Mouse (Mus musculus): ENCODE results near the gene Traf7. TPM values are rescaled to one million over a fixed set of nuclear protein-coding genes. Genes with fewer than 3 reads are reported as not detected.

Traf7 gene
- polyA plus RNA-seq, 1 experiment from 2014 or later = 39.7 TPM

GRCm38 (mm10) chr17:24485090-24485860 is 42.5 kb downstream of the Traf7 start:
- no peak for TF ChIP-seq CTCF (IDR thresholded peaks at IDR 0.05; ENCODE audit: low read depth)
- peaks cover 27% of the 10 kb centered on the region; the same call in 1 of the 2 replicates for H3K27me3 ChIP-seq (replicated peaks; ENCODE audit: control insufficient read depth, insufficient read depth, low read length)
- WGBS = 48% methylated on average over 11 of the region's 11 CpGs
- no peak for ATAC-seq
- H3K9me3 ChIP-seq (ENCODE audit: control insufficient read depth) = no peaks in the 10 kb centered on the region
- peaks cover 6% of the 10 kb centered on the region; the same call in 1 of the 2 replicates for H3K4me1 ChIP-seq (replicated peaks; ENCODE audit: control insufficient read depth, insufficient read depth, low read length)
- H3K9ac ChIP-seq (ENCODE audit: low read depth, low read length) = no peak overlapping the region
- H3K27ac ChIP-seq (ENCODE audit: low read depth, low read length) = no peak overlapping the region
- H3K4me2 ChIP-seq (replicated peaks; ENCODE audit: low read depth) = no peak overlapping the region
- H3K36me3 ChIP-seq (ENCODE audit: control insufficient read depth, insufficient read depth) = no peaks in the 10 kb centered on the region
- H3K4me3 ChIP-seq (ENCODE audit: low read depth, low read length) = no peak overlapping the region

- Histone ChIP-seq H3K4me3 (ENCODE audit: low read depth, low read length) (no peak overlapping the region), H3K36me3 (ENCODE audit: control insufficient read depth, insufficient read depth) (no peaks in the 10 kb centered on the region), H3K27me3 (replicated peaks; ENCODE audit: control insufficient read depth, insufficient read depth, low read length) (peaks cover 13% of the 10 kb centered on the region; the same call in 1 of the 2 replicates), H3K9me3 (ENCODE audit: control insufficient read depth) (no peaks in the 10 kb centered on the region), H3K27ac (ENCODE audit: low read depth, low read length) (no peak overlapping the region), H3K4me1 (replicated peaks; ENCODE audit: control insufficient read depth, insufficient read depth, low read length) (no peaks in the 10 kb centered on the region), H3K9ac (ENCODE audit: low read depth, low read length) (no peak overlapping the region), H3K4me2 (replicated peaks; ENCODE audit: low read depth) (no peak overlapping the region)
- TF ChIP-seq CTCF (IDR thresholded peaks at IDR 0.05; ENCODE audit: low read depth) = no peak
- WGBS = 93% methylated on average over 3 of the region's 3 CpGs
- no peak for ATAC-seq
Measured at GRCm38 (mm10) chr17:24483495-24483894, 44.2 kb downstream of the Traf7 start.

DNA sequence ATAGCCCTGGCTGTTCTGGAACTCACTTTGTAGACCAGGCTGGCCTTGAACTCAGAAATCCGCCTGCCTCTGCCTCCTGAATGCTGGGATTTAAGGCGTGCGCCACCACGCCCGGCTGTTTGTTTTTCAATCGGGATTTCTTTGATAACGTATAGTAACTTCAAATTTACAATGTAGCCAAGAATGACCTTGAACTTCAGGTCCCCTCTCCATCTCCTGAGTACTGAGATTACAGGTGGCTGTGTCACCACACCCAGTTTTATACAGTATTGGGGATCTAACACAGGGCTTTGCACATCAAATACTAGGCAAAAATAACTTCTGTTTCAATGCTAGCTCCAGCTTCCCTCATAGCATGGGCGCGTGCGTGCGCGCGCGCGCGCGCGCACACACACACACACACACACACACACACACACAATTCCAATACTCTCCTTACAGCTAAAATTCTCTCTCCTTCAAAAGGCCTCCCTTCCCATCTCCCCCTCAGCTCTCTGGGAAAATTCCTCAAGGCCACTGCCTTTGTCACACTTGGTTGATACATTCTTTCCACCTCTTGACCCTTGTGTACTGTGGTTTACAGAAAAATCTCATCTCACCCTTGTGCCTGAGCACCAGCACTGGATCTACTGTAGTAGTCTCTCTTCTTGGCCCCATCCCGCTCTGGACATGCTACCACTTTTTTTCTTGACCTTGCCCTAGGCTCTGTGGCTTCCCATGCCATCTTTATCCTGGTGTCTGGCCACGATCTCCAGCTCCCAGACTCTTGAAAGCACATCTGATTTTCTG is 46.5 kb downstream of the Traf7 start:
- no peak for ATAC-seq
- no peak for TF ChIP-seq CTCF (IDR thresholded peaks at IDR 0.05; ENCODE audit: low read depth)
- WGBS = 85% methylated on average over 20 of the region's 20 CpGs
- no peak overlapping the region for H3K4me2 ChIP-seq (replicated peaks; ENCODE audit: low read depth)
- H3K4me3 ChIP-seq (ENCODE audit: low read depth, low read length) = no peak overlapping the region
- H3K36me3 ChIP-seq (ENCODE audit: control insufficient read depth, insufficient read depth) = peaks cover 16% of the 10 kb centered on the region
- no peaks in the 10 kb centered on the region for H3K27me3 ChIP-seq (replicated peaks; ENCODE audit: control insufficient read depth, insufficient read depth, low read length)
- H3K4me1 ChIP-seq (replicated peaks; ENCODE audit: control insufficient read depth, insufficient read depth, low read length) = peaks cover 8% of the 10 kb centered on the region
- H3K9ac ChIP-seq (ENCODE audit: low read depth, low read length) = no peak overlapping the region
- no peaks in the 10 kb centered on the region for H3K9me3 ChIP-seq (ENCODE audit: control insufficient read depth)
- H3K27ac ChIP-seq (ENCODE audit: low read depth, low read length) = no peak overlapping the region

DNA sequence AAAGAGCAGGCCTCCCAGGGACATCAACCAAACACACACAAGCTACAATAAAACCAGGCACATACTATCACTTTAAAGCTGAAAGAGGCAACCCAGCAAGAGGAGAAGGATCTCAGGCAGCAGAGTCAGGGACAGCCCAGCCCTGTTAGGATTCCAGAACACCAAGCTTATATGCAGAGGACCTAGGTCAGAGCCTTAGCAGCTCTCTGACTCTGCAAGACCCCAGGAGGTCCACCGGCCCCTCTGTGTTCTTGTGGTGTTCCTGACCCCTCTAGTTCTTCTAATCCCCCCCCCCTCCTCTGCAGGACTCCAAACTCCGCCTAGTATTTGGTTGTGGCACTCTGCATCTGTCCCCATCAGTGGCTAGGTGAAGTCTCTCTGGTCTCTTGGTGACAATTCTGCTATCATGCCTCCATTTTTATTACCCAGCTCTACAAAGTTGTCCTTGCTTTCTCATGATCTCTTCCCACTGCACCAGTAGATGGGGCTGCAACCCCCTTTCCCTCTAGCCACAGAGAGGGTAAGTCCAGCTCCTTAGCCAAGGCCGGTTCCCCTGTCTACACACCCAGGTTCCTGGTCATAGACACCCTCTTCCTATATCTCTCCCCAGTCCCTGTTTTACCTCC is 47.4 kb downstream of the Traf7 start:
- Histone ChIP-seq H3K4me2 (replicated peaks; ENCODE audit: low read depth) (no peak overlapping the region), H3K4me3 (ENCODE audit: low read depth, low read length) (no peak overlapping the region), H3K9ac (ENCODE audit: low read depth, low read length) (no peak overlapping the region), H3K27ac (ENCODE audit: low read depth, low read length) (no peak overlapping the region), H3K4me1 (replicated peaks; ENCODE audit: control insufficient read depth, insufficient read depth, low read length) (peaks cover 8% of the 10 kb centered on the region), H3K27me3 (replicated peaks; ENCODE audit: control insufficient read depth, insufficient read depth, low read length) (no peaks in the 10 kb centered on the region), H3K36me3 (ENCODE audit: control insufficient read depth, insufficient read depth) (peaks cover 25% of the 10 kb centered on the region), H3K9me3 (ENCODE audit: control insufficient read depth) (no peaks in the 10 kb centered on the region)
- ATAC-seq = no peak
- TF ChIP-seq CTCF (IDR thresholded peaks at IDR 0.05; ENCODE audit: low read depth) = peak; percentile 61
- WGBS = 53% methylated on average over 3 of the region's 3 CpGs

DNA sequence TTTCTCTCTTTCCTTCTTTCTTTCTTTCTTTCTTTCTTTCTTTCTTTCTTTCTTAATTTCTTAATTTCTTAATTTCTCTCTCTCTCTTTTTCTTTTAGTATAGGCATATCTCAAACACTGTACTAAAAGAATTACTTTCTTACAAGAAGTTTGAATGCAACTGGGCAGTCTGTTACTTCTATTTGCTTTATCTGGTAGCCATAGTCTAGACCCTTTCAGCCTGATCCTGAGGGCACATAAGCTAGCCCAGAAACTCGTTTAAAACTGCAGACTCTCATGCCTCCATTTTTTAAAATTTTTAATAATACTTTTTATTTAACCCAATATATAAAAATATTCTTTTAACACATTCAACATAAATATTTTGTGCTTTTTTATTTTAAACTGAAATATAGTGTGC is 48.3 kb downstream of the Traf7 start:
- H3K4me2 ChIP-seq (replicated peaks; ENCODE audit: low read depth) = no peak overlapping the region; the same call in 1 of the 2 replicates
- WGBS = 14% methylated on average over 1 of the region's 1 CpGs

More for the DNA sequence above, 48.3 kb downstream of the Traf7 start:
- peaks cover 34% of the 10 kb centered on the region for H3K36me3 ChIP-seq (ENCODE audit: control insufficient read depth, insufficient read depth)
- H3K4me1 ChIP-seq (replicated peaks; ENCODE audit: control insufficient read depth, insufficient read depth, low read length) = peaks cover 8% of the 10 kb centered on the region
- TF ChIP-seq CTCF (IDR thresholded peaks at IDR 0.05; ENCODE audit: low read depth) = no peak
- ATAC-seq = no peak
- no peaks in the 10 kb centered on the region for H3K9me3 ChIP-seq (ENCODE audit: control insufficient read depth)
- no peak overlapping the region for H3K9ac ChIP-seq (ENCODE audit: low read depth, low read length)
- H3K4me3 ChIP-seq (ENCODE audit: low read depth, low read length) = peak overlapping the region; percentile 87
- no peaks in the 10 kb centered on the region for H3K27me3 ChIP-seq (replicated peaks; ENCODE audit: control insufficient read depth, insufficient read depth, low read length)
- no peak overlapping the region for H3K27ac ChIP-seq (ENCODE audit: low read depth, low read length)

Data from intestine, postnatal 0 days (tissue).